Mouse (Mus musculus) kidney, embryonic 16.5 days (tissue): Measurements from ENCODE around the gene Map3k13. TPM values are rescaled to one million over a fixed set of nuclear protein-coding genes. Genes with fewer than 3 reads are reported as not detected.
"Not testable (repeated sequence)": the region's sequence is repeated elsewhere in the genome, so short reads cannot be mapped to it uniquely, and the experiment has no call there.

Experiments used
- ATAC-seq: fragments of 200-750 bp; cut with Nextera tagmentation; 2 replicates; pipeline ENCODE4 v1.8.0; 2017; ENCODE audit warnings: moderate TSS enrichment; ENCODE audit not compliant: low FRiP score, low TSS enrichment
- H3K27ac ChIP-seq: fragments of 300-500 bp; sonication (generic); 2 replicates; pipeline ENCODE4 v1.5.1; 2014; ENCODE audit warnings: low read length
- H3K27me3 ChIP-seq: fragments of 300-500 bp; sonication (generic); 2 replicates; pipeline ENCODE4 v1.6.1; 2014; ENCODE audit warnings: low read length, control low read depth, mixed read lengths; ENCODE audit not compliant: insufficient read depth
- H3K36me3 ChIP-seq: fragments of 300-500 bp; sonication (generic); 2 replicates; pipeline ENCODE4 v1.6.1; 2014; ENCODE audit warnings: low read length, control low read depth, mixed read lengths; ENCODE audit not compliant: insufficient read depth
- H3K4me1 ChIP-seq: fragments of 300-500 bp; sonication (generic); 2 replicates; pipeline ENCODE4 v1.6.1; 2014; ENCODE audit warnings: low read length, control low read depth, mixed read lengths; ENCODE audit not compliant: insufficient read depth
- H3K4me2 ChIP-seq: fragments of 300-500 bp; sonication (generic); replicated peaks from 2 replicates; pipeline ENCODE4 v1.6.1; 2014; ENCODE audit warnings: low read depth, low read length
- H3K4me3 ChIP-seq: fragments of 300-500 bp; sonication (generic); 2 replicates; pipeline ENCODE4 v1.5.1; 2014; ENCODE audit warnings: mild to moderate bottlenecking, low read length
- H3K9ac ChIP-seq: fragments of 300-500 bp; sonication (generic); replicated peaks from 2 replicates; pipeline ENCODE4 v1.6.1; 2014; ENCODE audit warnings: low read length
- H3K9me3 ChIP-seq: fragments of 300-500 bp; sonication (generic); 2 replicates; pipeline ENCODE4 v1.6.1; 2016; ENCODE audit warnings: low read length, control low read depth
- WGBS: fragments of 180-500 bp; shearing (Covaris S2); extraction: QIAGEN DNeasy Blood & Tissue Kit; methylation state at CpG from one replicate; pipeline ENCODE4 v1.1.7; 2014; 5-methylcytosine and 5-hydroxymethylcytosine counted together
- polyA plus RNA-seq: library from polyadenylated mRNA; unstranded; fragments of >200 nt; fragmentation: Nextera tagmentation; extraction: Ambion mirVana; gene quantifications from 2 replicates; pipeline ENCODE4 v1.2.1, GENCODE M21; 2015

Map3k13 gene
- polyA plus RNA-seq, 1 experiment from 2014 or later = 1.0 TPM

GRCm38 (mm10) chr16:21795071-21795470 is 925 bp downstream of the Map3k13 start:
- Histone ChIP-seq H3K27ac (no peak overlapping the region), H3K9ac (no peak overlapping the region; the same call in 1 of the 2 replicates), H3K36me3 (peaks cover 6% of the 10 kb centered on the region; the same call in 1 of the 2 replicates), H3K9me3 (no peaks in the 10 kb centered on the region), H3K4me3 (peak overlapping the region; percentile 70), H3K4me2 (peak overlapping the region; percentile 95), H3K4me1 (peaks cover 10% of the 10 kb centered on the region; the same call in 1 of the 2 replicates), H3K27me3 (no peaks in the 10 kb centered on the region)
- no peak for ATAC-seq
- WGBS = 17% methylated on average over 5 of the region's 5 CpGs

- Histone ChIP-seq H3K27me3 (no peaks in the 10 kb centered on the region), H3K4me2 (no peak overlapping the region), H3K36me3 (peaks cover 22% of the 10 kb centered on the region), H3K9me3 (no peaks in the 10 kb centered on the region), H3K27ac (no peak overlapping the region), H3K4me1 (no peaks in the 10 kb centered on the region), H3K9ac (no peak overlapping the region), H3K4me3 (no peak overlapping the region)
- ATAC-seq = no peak
- 84% methylated on average over 1 of the region's 1 CpGs for WGBS
These were observed 10.1 kb downstream of the Map3k13 start for GRCm38 (mm10) chr16:21804258-21804657.

- Histone ChIP-seq H3K4me1 (no peaks in the 10 kb centered on the region), H3K9me3 (no peaks in the 10 kb centered on the region), H3K27me3 (no peaks in the 10 kb centered on the region), H3K9ac (no peak overlapping the region), H3K27ac (no peak overlapping the region), H3K4me3 (no peak overlapping the region), H3K36me3 (peaks cover 11% of the 10 kb centered on the region), H3K4me2 (no peak overlapping the region)
- ATAC-seq = no peak
- WGBS = 66% methylated on average over 1 of the region's 1 CpGs
These were observed 12.7 kb downstream of the Map3k13 start for GRCm38 (mm10) chr16:21806892-21807291.

GRCm38 (mm10) chr16:21807786-21808185 is 13.6 kb downstream of the Map3k13 start:
- 92% methylated on average over 7 of the region's 7 CpGs for WGBS
- not testable (repeated sequence) for H3K9me3 ChIP-seq, H3K36me3 ChIP-seq, H3K4me3 ChIP-seq, H3K27me3 ChIP-seq, H3K27ac ChIP-seq, H3K4me1 ChIP-seq, H3K4me2 ChIP-seq, H3K9ac ChIP-seq, ATAC-seq

- Histone ChIP-seq H3K4me3 (no peak overlapping the region), H3K9ac (no peak overlapping the region), H3K27ac (no peak overlapping the region), H3K9me3 (no peaks in the 10 kb centered on the region), H3K27me3 (no peaks in the 10 kb centered on the region), H3K36me3 (peaks cover 5% of the 10 kb centered on the region), H3K4me1 (peaks cover 13% of the 10 kb centered on the region), H3K4me2 (no peak overlapping the region)
- no peak for ATAC-seq
- 51% methylated on average over 6 of the region's 6 CpGs for WGBS
These were observed 19.2 kb downstream of the Map3k13 start for GRCm38 (mm10) chr16:21813164-21813834.

GRCm38 (mm10) chr16:21814861-21815668 is 20.9 kb downstream of the Map3k13 start:
- WGBS = 49% methylated on average over 11 of the region's 11 CpGs
- peak overlapping the region; percentile 67; the same call in 1 of the 2 replicates for H3K27ac ChIP-seq
- no peaks in the 10 kb centered on the region for H3K36me3 ChIP-seq
- H3K4me1 ChIP-seq = peaks cover 22% of the 10 kb centered on the region
- peak overlapping the region; percentile 9; the same call in 1 of the 2 replicates for H3K4me3 ChIP-seq
- H3K9ac ChIP-seq = no peak overlapping the region; the same call in 1 of the 2 replicates
- ATAC-seq = 0 out of 2 replicates have a peak, but pooled peaks have one; percentile 14
- no peaks in the 10 kb centered on the region for H3K27me3 ChIP-seq
- H3K4me2 ChIP-seq = peak overlapping the region; percentile 41
- H3K9me3 ChIP-seq = no peaks in the 10 kb centered on the region

- H3K27ac ChIP-seq = peak overlapping the region; percentile 67; the same call in 1 of the 2 replicates
- H3K4me2 ChIP-seq = peak overlapping the region; percentile 41
- WGBS = 24% methylated on average over 7 of the region's 7 CpGs
- H3K9me3 ChIP-seq = no peaks in the 10 kb centered on the region
- peak overlapping the region; percentile 9; the same call in 1 of the 2 replicates for H3K4me3 ChIP-seq
- peaks cover 22% of the 10 kb centered on the region for H3K4me1 ChIP-seq
- no peaks in the 10 kb centered on the region for H3K36me3 ChIP-seq
- no peak overlapping the region; the same call in 1 of the 2 replicates for H3K9ac ChIP-seq
- H3K27me3 ChIP-seq = no peaks in the 10 kb centered on the region
- peak; percentile 71 for ATAC-seq
These were observed 21.5 kb downstream of the Map3k13 start for GRCm38 (mm10) chr16:21815669-21816010.

GRCm38 (mm10) chr16:21818132-21818531 is 24.0 kb downstream of the Map3k13 start:
- ATAC-seq = peak; percentile 47; the same call in 1 of the 2 replicates
- Histone ChIP-seq H3K36me3 (no peaks in the 10 kb centered on the region), H3K9me3 (no peaks in the 10 kb centered on the region), H3K4me1 (peaks cover 22% of the 10 kb centered on the region), H3K27me3 (no peaks in the 10 kb centered on the region), H3K4me3 (no peak overlapping the region), H3K27ac (no peak overlapping the region; the same call in 1 of the 2 replicates), H3K9ac (no peak overlapping the region), H3K4me2 (peak overlapping the region; percentile 35)
- whole genome bisulfite sequencing = 36% methylated on average over 9 of the region's 9 CpGs

GRCm38 (mm10) chr16:21818629-21819028 is 24.5 kb downstream of the Map3k13 start:
- H3K27ac ChIP-seq = peak overlapping the region; percentile 32; the same call in 1 of the 2 replicates
- peak overlapping the region; percentile 35 for H3K4me2 ChIP-seq
- 23% methylated on average over 8 of the region's 8 CpGs for WGBS
- H3K9me3 ChIP-seq = no peaks in the 10 kb centered on the region
- H3K27me3 ChIP-seq = no peaks in the 10 kb centered on the region
- ATAC-seq = peak; percentile 79
- H3K4me3 ChIP-seq = no peak overlapping the region
- no peak overlapping the region for H3K9ac ChIP-seq
- H3K4me1 ChIP-seq = peaks cover 22% of the 10 kb centered on the region
- H3K36me3 ChIP-seq = no peaks in the 10 kb centered on the region
